Mouse (Mus musculus) ES-E14 (cell line): ENCODE results near the gene Slx4ip. TPM values are rescaled to one million over a fixed set of nuclear protein-coding genes. Genes with fewer than 3 reads are reported as not detected.

ENCODE experiments used
- DNase-seq: peaks from one replicate; pipeline ENCODE4 v3.0.0-alpha.2; 2013; ENCODE audit warnings: low read depth, low spot score
- H3K27ac ChIP-seq: 2 replicates; pipeline ENCODE4 v1.5.1; 2012; ENCODE audit warnings: low read depth, mild to moderate bottlenecking, low read length, moderate library complexity, mixed read lengths; ENCODE audit not compliant: poor library complexity, insufficient read depth, severe bottlenecking
- H3K36me3 ChIP-seq: 2 replicates; pipeline ENCODE4 v1.6.1; 2012; ENCODE audit warnings: mild to moderate bottlenecking, low read length, moderate library complexity, mixed read lengths; ENCODE audit not compliant: control insufficient read depth, poor library complexity, insufficient read depth, severe bottlenecking
- H3K4me1 ChIP-seq, 2 experiments: fragments of 150-350 bp in 1 of 2; sonication (generic) in 1 of 2; 2 replicates each; pipeline ENCODE4 v1.6.1; 2012; ENCODE audit warnings: low read length in 2 of 2, mild to moderate bottlenecking in 1 of 2, mixed read lengths in 1 of 2; ENCODE audit not compliant: control insufficient read depth in 2 of 2, insufficient read depth in 2 of 2, poor library complexity in 1 of 2
- H3K4me3 ChIP-seq, 2 experiments: fragments of 150-350 bp in 1 of 2; sonication (generic) in 1 of 2; 2 replicates each; pipeline ENCODE4 v1.5.1; 2012; ENCODE audit warnings: low read length in 2 of 2, low read depth in 1 of 2, mild to moderate bottlenecking in 1 of 2, mixed read lengths in 1 of 2; ENCODE audit not compliant: insufficient read depth in 1 of 2, poor library complexity in 1 of 2, severe bottlenecking in 1 of 2
- H3K9ac ChIP-seq: 2 replicates; pipeline ENCODE4 v1.6.1; 2012; ENCODE audit warnings: low read depth, mild to moderate bottlenecking, low read length, mixed read lengths; ENCODE audit not compliant: poor library complexity, insufficient read depth, severe bottlenecking
- H3K9me3 ChIP-seq: fragments of 150-350 bp; sonication (generic); 2 replicates; pipeline ENCODE4 v1.6.1; 2012; ENCODE audit warnings: low read depth, mild to moderate bottlenecking, low read length; ENCODE audit not compliant: control insufficient read depth, insufficient read depth
- CHD2 ChIP-seq: IDR thresholded peaks from 2 replicates; pipeline ENCODE4 v1.6.1; 2014; ENCODE audit warnings: mild to moderate bottlenecking, low read depth, low read length, inconsistent platforms
- HCFC1 ChIP-seq: IDR thresholded peaks from 2 replicates; pipeline ENCODE4 v1.6.1; 2012; ENCODE audit warnings: low read length, inconsistent platforms, borderline replicate concordance; ENCODE audit not compliant: insufficient read depth
- MAFK ChIP-seq: IDR thresholded peaks from 2 replicates; pipeline ENCODE4 v1.6.1; 2014; ENCODE audit warnings: mild to moderate bottlenecking, low read depth, low read length, inconsistent platforms; ENCODE audit not compliant: insufficient read depth
- ZC3H11A ChIP-seq: IDR thresholded peaks from 2 replicates; pipeline ENCODE4 v1.6.1; 2012; ENCODE audit warnings: low read depth, mild to moderate bottlenecking, inconsistent platforms, low read length, borderline replicate concordance
- ZNF384 ChIP-seq: IDR thresholded peaks from 2 replicates; pipeline ENCODE4 v1.6.1; 2012; ENCODE audit warnings: low read depth, low read length, inconsistent platforms
- in situ Hi-C, 2 experiments: fragments of 600-800 bp; cut with MboI; formaldehyde crosslinking; loops; one replicate each; pipeline ENCODE4 v1.15.1; 2025; ENCODE audit warnings: low sequenced_read_pairs in 2 of 2, inconsistent platforms in 1 of 2; ENCODE audit not compliant: unreplicated experiment in 2 of 2
- total RNA-seq: library from RNA; depleted of rRNA; stranded (reverse); fragments of 300-350 nt; gene quantifications from 2 replicates; pipeline ENCODE4 v1.2.3, GENCODE M21; 2012

Slx4ip gene
- total RNA-seq, 1 experiment, result 8.1 TPM

DNA sequence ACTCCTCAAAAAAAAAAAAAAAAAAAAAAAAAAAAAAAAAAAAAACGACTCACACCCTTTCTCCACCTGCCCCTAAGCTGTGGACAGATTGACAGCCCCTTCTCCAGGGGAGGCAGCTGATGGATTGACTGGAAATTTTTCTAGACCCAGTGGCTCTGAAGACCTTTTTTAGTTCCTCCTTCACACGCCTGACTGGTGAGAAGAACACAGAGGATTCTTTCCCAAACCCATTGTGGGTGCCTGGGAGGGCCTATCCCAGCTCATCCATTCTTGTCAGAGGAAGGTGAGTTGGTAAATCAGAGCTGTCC, 183.2 kb downstream of the Slx4ip start:
- no peak overlapping the region for H3K9ac ChIP-seq
- no peaks in the 10 kb centered on the region for H3K36me3 ChIP-seq
- TF ChIP-seq ZNF384 (peak; percentile 75), ZC3H11A (no peak)
- in situ Hi-C loops, result no loop called here
- H3K4me1 ChIP-seq, result 0 out of 4 replicates have a peak, but pooled peaks cover 0 to 2% of the 10 kb centered on the region in 2 experiments
- no peak overlapping the region for H3K27ac ChIP-seq
- DNase-seq, result no peak
- no peak overlapping the region for H3K4me3 ChIP-seq
- no peaks in the 10 kb centered on the region for H3K9me3 ChIP-seq

DNA sequence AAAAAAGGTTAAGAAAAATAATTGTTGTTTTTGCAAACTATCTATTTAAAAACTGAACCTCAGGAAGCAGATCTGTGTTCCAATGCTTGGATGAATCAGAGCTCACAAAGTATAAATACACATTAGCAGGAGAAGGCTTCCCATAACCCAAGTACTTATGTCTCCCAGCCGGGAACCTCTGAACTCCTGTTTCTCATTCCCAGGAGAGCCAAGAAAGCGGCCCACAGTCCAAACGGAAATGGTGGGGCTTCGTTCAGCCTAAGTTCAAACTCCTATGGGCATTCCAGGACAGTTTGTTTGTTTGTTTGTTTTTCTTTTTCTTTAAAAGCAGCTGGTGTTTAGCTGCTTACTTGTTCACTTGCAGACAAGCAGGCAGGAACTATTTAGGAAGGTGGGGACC, 187.8 kb downstream of the Slx4ip start:
- H3K36me3 ChIP-seq, result peaks cover 7% of the 10 kb centered on the region
- in situ Hi-C loops, result no loop called here
- no peaks in the 10 kb centered on the region for H3K9me3 ChIP-seq
- TF ChIP-seq MAFK, result no peak
- no peak for TF ChIP-seq HCFC1
- no peak for TF ChIP-seq CHD2
- no peak for TF ChIP-seq ZC3H11A
- no peak for TF ChIP-seq ZNF384
- no peak for DNase-seq
- H3K4me3 ChIP-seq, result no peak overlapping the region
- no peak overlapping the region for H3K9ac ChIP-seq
- no peak overlapping the region for H3K27ac ChIP-seq
- peaks cover 0 to 3% of the 10 kb centered on the region in 2 experiments; a peak in 1 of 4 replicates for H3K4me1 ChIP-seq

DNA sequence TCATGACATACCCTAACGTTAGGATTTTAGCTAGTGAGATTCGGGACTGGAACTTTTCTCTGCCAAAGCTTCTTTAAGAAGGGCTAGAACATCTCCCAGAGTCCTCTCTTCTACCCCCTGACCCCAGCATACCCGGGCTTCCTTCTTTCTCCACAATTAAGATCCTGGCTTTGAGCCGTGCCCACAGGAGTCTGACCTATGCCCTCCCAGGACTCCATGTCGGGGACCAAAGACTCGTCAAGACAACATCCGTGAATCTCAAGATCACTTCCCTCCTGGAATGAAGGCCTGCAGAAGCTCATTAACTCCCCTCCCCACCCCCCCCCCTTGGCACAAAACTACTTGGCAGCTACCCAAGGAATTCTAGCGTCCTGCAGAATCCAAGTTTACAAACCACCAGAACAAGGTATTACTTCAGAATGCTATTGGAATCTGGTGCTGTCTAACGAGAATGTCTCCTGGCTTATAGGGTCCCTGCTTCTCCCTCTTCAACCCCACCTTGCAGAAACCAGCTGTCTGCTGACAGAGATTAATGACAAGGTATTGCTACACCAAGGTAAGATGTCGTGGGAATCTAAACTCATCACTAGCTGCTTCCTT, 188.8 kb downstream of the Slx4ip start:
- H3K9me3 ChIP-seq, result no peaks in the 10 kb centered on the region
- TF ChIP-seq MAFK (no peak), ZC3H11A (no peak), CHD2 (no peak), ZNF384 (no peak), HCFC1 (no peak)
- no peak overlapping the region for H3K27ac ChIP-seq
- no peak overlapping the region for H3K9ac ChIP-seq
- H3K36me3 ChIP-seq, result peaks cover 12% of the 10 kb centered on the region
- H3K4me1 ChIP-seq, result peaks cover 0 to 1% of the 10 kb centered on the region in 2 experiments; a peak in 1 of 4 replicates
- DNase-seq, result no peak
- in situ Hi-C loops, result no loop called here
- H3K4me3 ChIP-seq, result no peak overlapping the region

DNA sequence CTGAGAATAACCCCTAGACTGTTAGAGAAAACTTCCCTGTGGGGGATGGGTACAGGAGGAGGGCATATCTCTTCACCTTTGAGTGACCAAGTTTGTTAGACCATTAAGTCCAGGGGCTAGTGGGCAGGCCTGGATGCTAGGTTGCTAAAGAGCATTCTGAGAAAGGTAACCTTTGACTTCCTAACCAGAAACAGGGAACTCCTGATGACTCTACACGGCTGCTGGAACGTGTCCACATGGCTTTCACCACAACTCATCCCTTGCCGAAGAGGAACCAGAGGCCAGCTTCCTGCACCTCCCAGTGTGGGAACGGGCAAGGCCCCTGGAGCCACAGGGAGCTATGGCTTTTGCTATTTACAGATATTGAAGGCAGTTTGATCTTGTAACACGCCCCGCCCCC, 189.4 kb downstream of the Slx4ip start:
- DNase-seq, result no peak
- H3K9ac ChIP-seq, result no peak overlapping the region
- no peaks in the 10 kb centered on the region for H3K9me3 ChIP-seq
- peaks cover 0 to 1% of the 10 kb centered on the region in 2 experiments; a peak in 1 of 4 replicates for H3K4me1 ChIP-seq
- no peak overlapping the region for H3K4me3 ChIP-seq
- H3K27ac ChIP-seq, result no peak overlapping the region
- in situ Hi-C loops, result no loop called here
- TF ChIP-seq CHD2 (no peak), HCFC1 (no peak), MAFK (no peak), ZC3H11A (no peak), ZNF384 (no peak)
- peaks cover 13% of the 10 kb centered on the region for H3K36me3 ChIP-seq

DNA sequence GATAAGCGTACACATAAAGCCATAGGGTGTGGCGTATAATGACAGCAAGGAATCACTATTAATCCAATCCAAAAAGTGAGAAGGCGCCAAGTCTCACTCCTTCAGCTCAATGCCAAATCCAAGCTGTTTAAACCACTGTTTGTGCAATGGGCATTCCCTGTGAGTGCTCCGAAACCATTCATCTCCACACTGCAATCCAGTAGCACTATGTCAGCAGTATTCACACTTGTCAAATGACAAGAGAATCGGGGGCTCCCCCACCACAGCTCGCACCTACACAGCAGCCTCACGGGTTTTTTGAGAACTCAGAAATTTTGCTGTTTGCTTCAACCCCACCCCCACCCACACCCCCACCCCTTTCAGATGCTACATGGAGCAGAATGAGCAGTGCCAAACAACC, 190.0 kb downstream of the Slx4ip start:
- H3K9ac ChIP-seq, result no peak overlapping the region
- no peak overlapping the region for H3K4me3 ChIP-seq
- H3K27ac ChIP-seq, result no peak overlapping the region
- TF ChIP-seq HCFC1 (no peak), ZNF384 (no peak), CHD2 (no peak), ZC3H11A (no peak), MAFK (no peak)
- in situ Hi-C loops, result no loop called here
- H3K9me3 ChIP-seq, result no peaks in the 10 kb centered on the region
- peaks cover 13% of the 10 kb centered on the region for H3K36me3 ChIP-seq
- DNase-seq, result no peak
- H3K4me1 ChIP-seq, result peaks cover 0 to 1% of the 10 kb centered on the region in 2 experiments; a peak in 1 of 4 replicates
